Mouse (Mus musculus): ENCODE results near the gene Sept8. TPM values are rescaled to one million over a fixed set of nuclear protein-coding genes. Genes with fewer than 3 reads are reported as not detected.

Sept8 gene
- polyA plus RNA-seq, 2 experiments: 18.3 to 33.1 TPM

GRCm38 (mm10) chr11:53561986-53562385 lies 42.9 kb downstream of the Sept8 start:
- Histone ChIP-seq H3K36me3 (replicated peaks; ENCODE audit: control insufficient read depth, insufficient read depth, low read depth) (no peaks in the 10 kb centered on the region), H3K27ac (no peak overlapping the region), H3K4me2 (ENCODE audit: low read depth) (peak overlapping the region; percentile 31; the same call in 1 of the 2 replicates), H3K9ac (replicated peaks) (peak overlapping the region; percentile 27; the same call in 1 of the 2 replicates), H3K4me3 (ENCODE audit: insufficient read depth in 1 of 2, low read depth in 2 of 2, low read length in 2 of 2) (no peak overlapping the region), H3K27me3 (ENCODE audit: control insufficient read depth, insufficient read depth, low read length) (no peaks in the 10 kb centered on the region), H3K9me3 (ENCODE audit: control insufficient read depth, low read length) (no peaks in the 10 kb centered on the region), H3K4me1 (replicated peaks; ENCODE audit: control insufficient read depth in 2 of 2, insufficient read depth in 2 of 2, low read length in 1 of 2) (peaks cover 16 to 22% of the 10 kb centered on the region in 2 experiments)
- peak; percentile 62; the same call in 1 of the 2 replicates for ATAC-seq (ENCODE audit: insufficient read depth)
- WGBS (ENCODE audit: insufficient replicate concordance): 28% methylated on average over 2 of the region's 2 CpGs
- peak; percentile 79 for TF ChIP-seq EP300 (IDR thresholded peaks at IDR 0.05; ENCODE audit: low read depth)
- TF ChIP-seq CTCF (IDR thresholded peaks at IDR 0.05; ENCODE audit: low read depth): no peak
- peak in 2 of 3 experiments; percentile 20 to 36 for DNase-seq (ENCODE audit: low read depth in 3 of 3, low spot score in 3 of 3)

DNA sequence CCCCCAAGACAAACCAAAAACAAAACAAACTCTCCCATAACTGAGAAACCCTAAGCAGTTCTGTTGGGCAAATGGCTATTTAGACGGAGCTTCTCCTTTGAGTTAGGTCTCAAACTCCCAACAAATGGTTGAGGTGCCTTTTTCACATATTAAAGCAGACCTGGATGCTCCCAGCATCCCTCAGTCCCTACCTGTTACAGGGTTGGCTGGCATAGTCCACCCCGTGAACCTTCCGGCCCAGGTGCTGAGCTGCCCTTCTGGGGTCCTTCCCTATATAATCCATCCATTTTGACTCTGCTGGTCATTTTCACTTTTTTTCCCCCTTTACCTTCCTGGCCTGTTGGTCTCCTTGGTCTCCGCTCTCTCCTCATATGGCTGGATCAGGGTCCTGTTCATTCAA lies 47.6 kb downstream of the Sept8 start:
- peak overlapping the region; percentile 69 for H3K4me2 ChIP-seq (ENCODE audit: low read depth)
- no peaks in the 10 kb centered on the region for H3K9me3 ChIP-seq (ENCODE audit: control insufficient read depth, low read length)
- no peak for TF ChIP-seq CTCF (IDR thresholded peaks at IDR 0.05; ENCODE audit: low read depth)
- TF ChIP-seq EP300 (IDR thresholded peaks at IDR 0.05; ENCODE audit: low read depth): no peak
- H3K27me3 ChIP-seq (ENCODE audit: control insufficient read depth, insufficient read depth, low read length): no peaks in the 10 kb centered on the region
- peaks cover 14 to 17% of the 10 kb centered on the region in 2 experiments for H3K4me1 ChIP-seq (replicated peaks; ENCODE audit: control insufficient read depth in 2 of 2, insufficient read depth in 2 of 2, low read length in 1 of 2)
- H3K9ac ChIP-seq (replicated peaks): peak overlapping the region; percentile 28; the same call in 1 of the 2 replicates
- DNase-seq (ENCODE audit: low read depth in 3 of 3, low spot score in 3 of 3): no peak
- H3K36me3 ChIP-seq (replicated peaks; ENCODE audit: control insufficient read depth, insufficient read depth, low read depth): no peaks in the 10 kb centered on the region
- H3K27ac ChIP-seq: no peak overlapping the region
- H3K4me3 ChIP-seq (ENCODE audit: insufficient read depth in 1 of 2, low read depth in 2 of 2, low read length in 2 of 2): peak overlapping the region in 1 of 2 experiments; percentile 68; a peak in 2 of 4 replicates
- ATAC-seq (ENCODE audit: insufficient read depth): no peak
- WGBS (ENCODE audit: insufficient replicate concordance): 76% methylated on average over 4 of the region's 4 CpGs

DNA sequence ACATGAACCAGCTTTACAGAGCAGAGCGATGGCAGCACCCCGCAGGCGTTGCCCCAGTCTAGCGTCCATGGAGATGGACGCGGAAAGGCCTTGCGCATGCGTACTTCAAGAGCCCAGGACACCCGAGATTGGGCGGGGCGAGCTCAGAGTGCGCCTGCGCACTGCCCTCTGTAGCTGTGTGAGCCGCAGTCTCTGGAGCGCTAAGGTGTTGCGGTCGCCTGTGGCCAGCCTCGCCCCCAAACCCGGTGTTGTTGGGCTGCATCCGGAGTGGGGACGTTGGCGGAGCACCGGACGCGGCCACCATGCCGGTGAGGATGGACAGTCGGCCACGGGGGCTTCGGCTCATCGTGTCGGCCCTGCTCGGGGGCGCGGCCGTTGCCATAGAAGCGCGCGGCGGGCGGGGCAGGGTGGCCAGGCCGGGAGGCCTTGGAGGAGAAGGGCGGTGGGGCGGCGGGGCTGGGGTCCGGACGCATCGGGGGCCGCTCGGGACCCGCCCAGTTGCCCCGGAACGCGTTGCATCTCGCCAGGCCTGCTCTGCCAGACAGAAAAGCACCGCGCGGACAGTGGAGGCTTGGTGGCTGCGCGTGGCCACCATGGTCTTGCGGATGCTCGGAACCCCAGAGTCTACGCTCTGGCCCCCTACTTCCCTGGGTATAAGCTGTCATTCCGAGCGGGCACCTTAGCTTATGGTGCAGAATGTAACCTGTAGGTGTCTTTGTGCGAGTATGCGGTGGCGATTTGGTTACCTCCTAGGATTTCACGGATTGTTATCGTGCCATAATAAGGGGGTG lies 48.4 kb downstream of the Sept8 start, which contains the start of gene Kif3a:
Gene Kif3a, plus strand, starts transcription at position 156 of the 791 bp plus-strand sequence.
- Histone ChIP-seq H3K9me3 (ENCODE audit: control insufficient read depth, low read length) (no peaks in the 10 kb centered on the region), H3K27me3 (ENCODE audit: control insufficient read depth, insufficient read depth, low read length) (no peaks in the 10 kb centered on the region), H3K4me1 (replicated peaks; ENCODE audit: control insufficient read depth in 2 of 2, insufficient read depth in 2 of 2, low read length in 1 of 2) (peaks cover 6 to 10% of the 10 kb centered on the region in 2 experiments), H3K4me3 (ENCODE audit: insufficient read depth in 1 of 2, low read depth in 2 of 2, low read length in 2 of 2) (peak within 1 kb of the TSS; percentile 68 to 70), H3K36me3 (replicated peaks; ENCODE audit: control insufficient read depth, insufficient read depth, low read depth) (no peaks in the 10 kb centered on the region), H3K4me2 (ENCODE audit: low read depth) (peak within 1 kb of the TSS; percentile 69), H3K9ac (replicated peaks) (peak within 1 kb of the TSS; percentile 49), H3K27ac (no peak within 1 kb of the TSS)
- peak; percentile 91 to 94 (median 92) for DNase-seq (ENCODE audit: low read depth in 3 of 3, low spot score in 3 of 3)
- peak; percentile 32; the same call in 1 of the 2 replicates for TF ChIP-seq CTCF (IDR thresholded peaks at IDR 0.05; ENCODE audit: low read depth)
- no peak for TF ChIP-seq EP300 (IDR thresholded peaks at IDR 0.05; ENCODE audit: low read depth)
- under 1% methylated on average over 69 of the region's 69 CpGs for WGBS (ENCODE audit: insufficient replicate concordance)
- ATAC-seq (ENCODE audit: insufficient read depth): peak; percentile 98

- Histone ChIP-seq H3K4me1 (replicated peaks; ENCODE audit: control insufficient read depth in 2 of 2, insufficient read depth in 2 of 2, low read length in 1 of 2) (no peaks in the 10 kb centered on the region; a peak in 1 of 4 replicates), H3K9me3 (ENCODE audit: control insufficient read depth, low read length) (no peaks in the 10 kb centered on the region), H3K4me3 (ENCODE audit: insufficient read depth in 1 of 2, low read depth in 2 of 2, low read length in 2 of 2) (no peak overlapping the region), H3K27ac (no peak overlapping the region), H3K4me2 (ENCODE audit: low read depth) (no peak overlapping the region), H3K36me3 (replicated peaks; ENCODE audit: control insufficient read depth, insufficient read depth, low read depth) (no peaks in the 10 kb centered on the region; the same call in 1 of the 2 replicates), H3K27me3 (ENCODE audit: control insufficient read depth, insufficient read depth, low read length) (no peaks in the 10 kb centered on the region), H3K9ac (replicated peaks) (no peak overlapping the region)
- no peak for ATAC-seq (ENCODE audit: insufficient read depth)
- 92% methylated on average over 3 of the region's 3 CpGs for WGBS (ENCODE audit: insufficient replicate concordance)
- DNase-seq (ENCODE audit: low read depth in 3 of 3, low spot score in 3 of 3): no peak
- peak; percentile 50 for TF ChIP-seq CTCF (IDR thresholded peaks at IDR 0.05; ENCODE audit: low read depth)
- TF ChIP-seq EP300 (IDR thresholded peaks at IDR 0.05; ENCODE audit: low read depth): no peak
Observed at GRCm38 (mm10) chr11:53580562-53580961, 61.5 kb downstream of the Sept8 start.

DNA sequence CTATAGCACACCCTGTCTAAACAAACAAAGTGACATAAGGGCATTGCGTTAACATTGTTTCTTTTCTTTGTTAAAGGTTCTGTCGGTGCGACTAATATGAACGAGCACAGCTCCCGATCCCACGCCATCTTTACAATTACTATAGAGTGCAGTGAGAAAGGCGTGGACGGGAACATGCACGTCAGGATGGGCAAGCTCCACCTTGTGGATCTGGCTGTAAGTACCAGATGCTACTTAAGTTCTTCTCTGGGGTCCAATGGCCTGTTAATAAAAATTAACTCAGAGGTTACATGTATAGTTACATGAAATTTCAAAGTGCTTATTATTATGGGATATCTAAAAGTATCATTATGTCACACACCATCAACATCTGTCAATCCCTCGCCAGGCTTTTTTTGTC lies 64.1 kb downstream of the Sept8 start:
- no peaks in the 10 kb centered on the region; the same call in 1 of the 2 replicates for H3K36me3 ChIP-seq (replicated peaks; ENCODE audit: control insufficient read depth, insufficient read depth, low read depth)
- H3K9ac ChIP-seq (replicated peaks): no peak overlapping the region
- H3K27me3 ChIP-seq (ENCODE audit: control insufficient read depth, insufficient read depth, low read length): no peaks in the 10 kb centered on the region
- ATAC-seq (ENCODE audit: insufficient read depth) (no peak), DNase-seq (ENCODE audit: low read depth in 3 of 3, low spot score in 3 of 3) (no peak)
- H3K9me3 ChIP-seq (ENCODE audit: control insufficient read depth, low read length): no peaks in the 10 kb centered on the region
- no peak for TF ChIP-seq EP300 (IDR thresholded peaks at IDR 0.05; ENCODE audit: low read depth)
- peak; percentile 43 for TF ChIP-seq CTCF (IDR thresholded peaks at IDR 0.05; ENCODE audit: low read depth)
- H3K27ac ChIP-seq: no peak overlapping the region
- no peak overlapping the region for H3K4me2 ChIP-seq (ENCODE audit: low read depth)
- WGBS (ENCODE audit: insufficient replicate concordance): 79% methylated on average over 10 of the region's 10 CpGs
- no peaks in the 10 kb centered on the region; a peak in 1 of 4 replicates for H3K4me1 ChIP-seq (replicated peaks; ENCODE audit: control insufficient read depth in 2 of 2, insufficient read depth in 2 of 2, low read length in 1 of 2)
- H3K4me3 ChIP-seq (ENCODE audit: insufficient read depth in 1 of 2, low read depth in 2 of 2, low read length in 2 of 2): no peak overlapping the region

All from liver, embryonic 14.5 days (tissue).